Comparison of ENCODE assay signal across 34 mouse cellular contexts in genomic region chr15:102578351-102578750, GRCm38 (mm10). TPM values are rescaled to one million over a fixed set of nuclear protein-coding genes. Genes with fewer than 3 reads are reported as not detected.
"Had no signal": no experiment of that assay in that cellular context is flagged by ENCODE, and none has a peak within 500 bp of the region (broad histone marks: within the 10 kb centered on the region; RNA-seq: fewer than 3 reads in every experiment).

No protein-coding gene starts in this region.

- H3K9me3 ChIP-seq: embryonic facial prominence, embryonic 10.5 days; embryonic facial prominence, embryonic 12.5 days; embryonic facial prominence, embryonic 13.5 days; embryonic facial prominence, embryonic 15.5 days; forebrain, embryonic 10.5 days; forebrain, embryonic 12.5 days; forebrain, embryonic 13.5 days; forebrain, embryonic 15.5 days had no signal

- H3K27me3 ChIP-seq: embryonic facial prominence, embryonic 12.5 days; embryonic facial prominence, embryonic 13.5 days; embryonic facial prominence, embryonic 15.5 days; forebrain, embryonic 12.5 days; forebrain, embryonic 13.5 days; forebrain, embryonic 15.5 days had no signal

- H3K4me3 ChIP-seq: embryonic facial prominence, embryonic 10.5 days; embryonic facial prominence, embryonic 12.5 days; embryonic facial prominence, embryonic 13.5 days; embryonic facial prominence, embryonic 15.5 days; erythroblast, embryonic 14.5 days; forebrain, embryonic 10.5 days; forebrain, embryonic 12.5 days; forebrain, embryonic 13.5 days; forebrain, embryonic 15.5 days; gastrocnemius, adult 2 months; heart, adult 2 months had no signal

- H3K4me1 ChIP-seq: embryonic facial prominence, embryonic 10.5 days; embryonic facial prominence, embryonic 12.5 days; embryonic facial prominence, embryonic 13.5 days; embryonic facial prominence, embryonic 15.5 days had no signal

- H3K27ac ChIP-seq: embryonic facial prominence, embryonic 10.5 days; embryonic facial prominence, embryonic 12.5 days; embryonic facial prominence, embryonic 13.5 days; embryonic facial prominence, embryonic 15.5 days; forebrain, embryonic 10.5 days; forebrain, embryonic 12.5 days; forebrain, embryonic 13.5 days; forebrain, embryonic 15.5 days; gastrocnemius, adult 2 months; heart, adult 2 months had no signal

- ATAC-seq: forebrain, embryonic 13.5 days; forebrain, embryonic 14.5 days; forebrain, embryonic 15.5 days; forebrain, embryonic 16.5 days; forebrain, postnatal 0 days had no signal

- H3K4me2 ChIP-seq: embryonic facial prominence, embryonic 12.5 days; embryonic facial prominence, embryonic 13.5 days; embryonic facial prominence, embryonic 15.5 days; forebrain, embryonic 12.5 days; forebrain, embryonic 13.5 days; forebrain, embryonic 15.5 days had no signal

- DNase-seq: cerebellum, adult 8-10 months; cerebellum, adult 9-10 months; cerebellum, adult 9-11 months; cerebellum, postnatal 10 days; cerebellum, postnatal 14 days; cerebellum, postnatal 25 days; cerebellum, postnatal 36 days; embryo, embryonic 11 days; forebrain, postnatal 0 days; gastrocnemius, adult 2 months; gastrocnemius, postnatal 10 days; gastrocnemius, postnatal 14 days; gastrocnemius, postnatal 25 days; gastrocnemius, postnatal 36 days; heart, adult 11 months; heart, adult 18-20 months; heart, adult 2 months had no signal

- H3K36me3 ChIP-seq: embryonic facial prominence, embryonic 12.5 days; embryonic facial prominence, embryonic 15.5 days; forebrain, embryonic 12.5 days; forebrain, embryonic 15.5 days had no signal

- H3K9ac ChIP-seq: embryonic facial prominence, embryonic 12.5 days; embryonic facial prominence, embryonic 13.5 days; embryonic facial prominence, embryonic 15.5 days; forebrain, embryonic 12.5 days; forebrain, embryonic 13.5 days; forebrain, embryonic 15.5 days; forebrain, postnatal 0 days had no signal

RNA-seq across cellular contexts. Expression of gene Gm28047, which starts 46.5 kb away (rescaled TPM):
- total RNA-seq: common myeloid progenitor, adult 5-6 weeks; forebrain, postnatal 0 days; granulocyte monocyte progenitor cell, adult 5-6 weeks had no signal
- polyA plus RNA-seq: cortical plate, adult 2 months; embryonic facial prominence, embryonic 10.5 days; embryonic facial prominence, embryonic 12.5 days; embryonic facial prominence, embryonic 13.5 days; embryonic facial prominence, embryonic 14.5 days; embryonic facial prominence, embryonic 15.5 days; forebrain, embryonic 10.5 days; forebrain, embryonic 12.5 days; forebrain, embryonic 13.5 days; forebrain, embryonic 14.5 days; forebrain, embryonic 15.5 days; forebrain, embryonic 16.5 days; frontal cortex, adult 2 months; gonadal fat pad, adult 2 months; heart, adult 2 months had no signal
